In the genomic region with DNA sequence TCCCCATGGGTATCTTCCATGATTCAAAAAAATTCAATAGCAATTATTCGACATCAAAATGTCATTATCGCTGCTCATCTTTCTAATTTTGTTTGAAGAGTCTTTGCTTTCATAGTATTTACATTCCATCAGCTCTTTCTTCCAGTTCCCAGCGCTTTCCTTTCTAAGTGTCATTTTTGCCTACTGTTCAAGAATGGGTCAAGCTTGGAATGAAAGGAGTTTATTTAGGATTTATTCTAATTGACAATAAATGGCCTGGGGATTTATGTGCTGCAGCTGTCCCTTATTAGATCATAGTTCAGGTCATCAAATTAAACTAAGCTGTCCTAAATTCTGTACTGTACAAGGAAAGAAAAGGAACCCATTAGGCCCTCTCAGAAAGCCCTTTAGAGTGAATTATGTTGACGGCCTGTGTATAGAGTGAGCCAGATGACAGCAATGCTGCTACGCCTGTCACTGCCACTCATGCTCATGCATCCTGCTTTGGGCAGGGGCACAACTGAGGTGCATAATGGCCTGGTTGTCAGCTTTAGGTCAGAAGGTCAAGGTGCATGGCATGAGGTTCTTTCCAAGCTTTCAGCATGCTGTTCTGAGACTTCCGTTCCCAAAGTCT, we compare ENCODE assay signal across 18 mouse cellular contexts.
DNase-seq lines count a peak whose midpoint lies in the region; ATAC-seq lines count a peak whose summit lies in the region.
"Had no signal": no experiment of that assay in that cellular context is flagged by ENCODE, and none has a peak within 500 bp of the region (broad histone marks: within the 10 kb centered on the region; RNA-seq: fewer than 3 reads in every experiment).

No protein-coding gene starts in this region.

- no peak overlapping the region for H3K4me2 ChIP-seq in heart, embryonic 11.5 days
- no peak overlapping the region for H3K4me2 ChIP-seq in midbrain, embryonic 15.5 days
- no peak overlapping the region for H3K4me2 ChIP-seq in embryonic facial prominence, embryonic 11.5 days (ENCODE audit: low read depth, low read length)
- H3K4me2 ChIP-seq in neural tube, embryonic 11.5 days (ENCODE audit: low read depth), result no peak overlapping the region
- H3K4me2 ChIP-seq: limb, embryonic 13.5 days had no signal

- DNase-seq in heart, adult 11 months, result no peak
- DNase-seq in midbrain, embryonic 10.5 days (ENCODE audit: low spot score), result peak; percentile 26
- DNase-seq in embryonic facial prominence, embryonic 11.5 days (ENCODE audit: low spot score), result peak; percentile 37
- peak; percentile 18 for DNase-seq in neural tube, embryonic 11.5 days (ENCODE audit: low spot score)
- DNase-seq in thymus, postnatal 4 days, result no peak
- no peak for DNase-seq in adrenal gland, postnatal 25 days
- DNase-seq: cerebellum, adult 11-12 months; heart, postnatal 14 days; kidney, postnatal 25 days; layer of hippocampus, postnatal 36 days; liver, postnatal 0 days; right cerebral cortex, postnatal 14 days; thymus, postnatal 25 days had no signal

- no peak overlapping the region for H3K27ac ChIP-seq in heart, embryonic 11.5 days (ENCODE audit: low read depth, low read length)
- H3K27ac ChIP-seq in midbrain, embryonic 10.5 days (replicated peaks), result no peak overlapping the region
- no peak overlapping the region for H3K27ac ChIP-seq in midbrain, embryonic 15.5 days
- H3K27ac ChIP-seq in embryonic facial prominence, embryonic 11.5 days (replicated peaks; ENCODE audit: low read depth, low read length), result no peak overlapping the region
- no peak overlapping the region for H3K27ac ChIP-seq in neural tube, embryonic 11.5 days (ENCODE audit: low read depth, low read length)
- H3K27ac ChIP-seq: limb, embryonic 13.5 days had no signal

- WGBS in heart, embryonic 11.5 days (ENCODE audit: insufficient replicate concordance), result 74% methylated on average over 6 of the region's 6 CpGs
- WGBS in midbrain, embryonic 10.5 days, result 76% methylated on average over 6 of the region's 6 CpGs
- WGBS in midbrain, embryonic 15.5 days, result 55% methylated on average over 6 of the region's 6 CpGs
- whole genome bisulfite sequencing in embryonic facial prominence, embryonic 11.5 days, result 47% methylated on average over 6 of the region's 6 CpGs
- 52% methylated on average over 6 of the region's 6 CpGs for WGBS in neural tube, embryonic 11.5 days

- no peaks in the 10 kb centered on the region for H3K4me1 ChIP-seq in heart, embryonic 11.5 days (ENCODE audit: control insufficient read depth, insufficient read depth, low read length)
- H3K4me1 ChIP-seq in midbrain, embryonic 10.5 days, result peaks cover 5% of the 10 kb centered on the region
- no peaks in the 10 kb centered on the region for H3K4me1 ChIP-seq in midbrain, embryonic 15.5 days
- H3K4me1 ChIP-seq in embryonic facial prominence, embryonic 11.5 days (ENCODE audit: control insufficient read depth, insufficient read depth, low read length), result no peaks in the 10 kb centered on the region
- H3K4me1 ChIP-seq in neural tube, embryonic 11.5 days (ENCODE audit: control insufficient read depth, insufficient read depth, low read length), result no peaks in the 10 kb centered on the region; the same call in 1 of the 2 replicates
- H3K4me1 ChIP-seq: limb, embryonic 13.5 days had no signal

- no peak overlapping the region for H3K4me3 ChIP-seq in heart, embryonic 11.5 days (ENCODE audit: low read depth, low read length)
- no peak overlapping the region for H3K4me3 ChIP-seq in midbrain, embryonic 10.5 days
- no peak overlapping the region for H3K4me3 ChIP-seq in midbrain, embryonic 15.5 days
- no peak overlapping the region for H3K4me3 ChIP-seq in embryonic facial prominence, embryonic 11.5 days (ENCODE audit: low read depth, low read length)
- no peak overlapping the region for H3K4me3 ChIP-seq in neural tube, embryonic 11.5 days (ENCODE audit: low read depth, low read length)
- H3K4me3 ChIP-seq: limb, embryonic 13.5 days had no signal

- H3K36me3 ChIP-seq in heart, embryonic 11.5 days (ENCODE audit: control insufficient read depth, insufficient read depth, low read length), result no peaks in the 10 kb centered on the region
- no peaks in the 10 kb centered on the region for H3K36me3 ChIP-seq in midbrain, embryonic 10.5 days
- H3K36me3 ChIP-seq in midbrain, embryonic 15.5 days (replicated peaks), result no peaks in the 10 kb centered on the region
- H3K36me3 ChIP-seq in embryonic facial prominence, embryonic 11.5 days (replicated peaks; ENCODE audit: control insufficient read depth, insufficient read depth, low read depth, low read length), result no peaks in the 10 kb centered on the region
- H3K36me3 ChIP-seq in neural tube, embryonic 11.5 days (ENCODE audit: control insufficient read depth, insufficient read depth, low read length), result no peaks in the 10 kb centered on the region
- H3K36me3 ChIP-seq: G1E; limb, embryonic 13.5 days had no signal

- H3K27me3 ChIP-seq in heart, embryonic 11.5 days (ENCODE audit: control insufficient read depth, insufficient read depth, low read length), result no peaks in the 10 kb centered on the region
- no peaks in the 10 kb centered on the region for H3K27me3 ChIP-seq in midbrain, embryonic 10.5 days (ENCODE audit: low read depth, poor library complexity, severe bottlenecking)
- H3K27me3 ChIP-seq in midbrain, embryonic 15.5 days (replicated peaks), result no peaks in the 10 kb centered on the region
- no peaks in the 10 kb centered on the region for H3K27me3 ChIP-seq in embryonic facial prominence, embryonic 11.5 days (ENCODE audit: control insufficient read depth, insufficient read depth, low read length)
- no peaks in the 10 kb centered on the region for H3K27me3 ChIP-seq in neural tube, embryonic 11.5 days (ENCODE audit: control insufficient read depth, insufficient read depth, low read length)
- H3K27me3 ChIP-seq: limb, embryonic 13.5 days had no signal

- H3K9ac ChIP-seq in heart, embryonic 11.5 days (ENCODE audit: low read depth, low read length), result no peak overlapping the region
- H3K9ac ChIP-seq in midbrain, embryonic 15.5 days, result no peak overlapping the region
- H3K9ac ChIP-seq in embryonic facial prominence, embryonic 11.5 days (replicated peaks; ENCODE audit: low read length), result no peak overlapping the region
- H3K9ac ChIP-seq in neural tube, embryonic 11.5 days (ENCODE audit: low read length), result no peak overlapping the region
- H3K9ac ChIP-seq: limb, embryonic 13.5 days; liver, postnatal 0 days had no signal

- H3K9me3 ChIP-seq in heart, embryonic 11.5 days (replicated peaks; ENCODE audit: control insufficient read depth, low read length), result no peaks in the 10 kb centered on the region
- H3K9me3 ChIP-seq in midbrain, embryonic 10.5 days (replicated peaks), result no peaks in the 10 kb centered on the region
- H3K9me3 ChIP-seq in midbrain, embryonic 15.5 days, result no peaks in the 10 kb centered on the region
- H3K9me3 ChIP-seq in embryonic facial prominence, embryonic 11.5 days (replicated peaks; ENCODE audit: control insufficient read depth, low read length), result no peaks in the 10 kb centered on the region
- no peaks in the 10 kb centered on the region for H3K9me3 ChIP-seq in neural tube, embryonic 11.5 days (ENCODE audit: control insufficient read depth, low read length)
- H3K9me3 ChIP-seq: G1E; limb, embryonic 13.5 days had no signal

- peak; percentile 31; the same call in 1 of the 2 replicates for ATAC-seq in heart, embryonic 11.5 days (replicated peaks; ENCODE audit: insufficient number of reproducible peaks, low FRiP score, low TSS enrichment)
- no peak for ATAC-seq in midbrain, embryonic 15.5 days (replicated peaks)
- peak; percentile 80; the same call in 1 of the 2 replicates for ATAC-seq in embryonic facial prominence, embryonic 11.5 days (replicated peaks; ENCODE audit: insufficient number of reproducible peaks, low FRiP score, low TSS enrichment, low read depth)
- peak; percentile 82 for ATAC-seq in neural tube, embryonic 11.5 days (ENCODE audit: insufficient read depth, low FRiP score, low TSS enrichment)
- ATAC-seq: intestine, embryonic 16.5 days; liver, postnatal 0 days had no signal

Comparison
In these comparisons a context has a peak if more than half of its experiments do, and no peak if none do; other contexts are left out.
1. DNase-seq: peak in midbrain, embryonic 10.5 days (single experiment), embryonic facial prominence, embryonic 11.5 days (single experiment) and neural tube, embryonic 11.5 days (single experiment); none in heart, adult 11 months (single experiment), thymus, postnatal 4 days (single experiment) and adrenal gland, postnatal 25 days (single experiment).